Mouse (Mus musculus) testis, postnatal 10 days (tissue): ENCODE results near the gene Gm36028.

Experiments
- DNase-seq: peaks from one replicate; pipeline ENCODE4 v3.0.0; 2021; ENCODE audit warnings: low spot score

The Gm36028 gene

GRCm38 (mm10) chr16:37860213-37860612 is 733 bp downstream of the Gm36028 start:
- DNase-seq = no peak

DNA sequence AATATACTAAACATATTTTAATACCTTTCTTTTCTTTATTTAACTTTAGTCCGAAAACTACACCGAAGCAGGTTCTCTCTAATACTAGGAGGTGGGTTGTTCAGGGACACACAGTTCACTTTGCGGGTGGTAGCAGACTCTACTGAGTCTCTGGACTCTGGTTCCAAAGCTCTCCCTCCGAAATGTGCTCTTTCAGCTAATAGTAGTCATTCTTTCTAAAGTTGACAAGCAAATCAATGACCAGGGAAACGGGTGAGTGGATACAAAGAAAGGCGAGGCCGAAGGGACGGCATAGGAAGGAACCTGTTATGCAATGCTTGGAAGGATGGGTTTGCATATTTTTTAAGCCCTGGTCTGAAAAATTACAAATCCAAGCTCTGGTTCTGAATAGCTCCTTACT is 3.5 kb downstream of the Gm36028 start:
- DNase-seq = no peak

DNA sequence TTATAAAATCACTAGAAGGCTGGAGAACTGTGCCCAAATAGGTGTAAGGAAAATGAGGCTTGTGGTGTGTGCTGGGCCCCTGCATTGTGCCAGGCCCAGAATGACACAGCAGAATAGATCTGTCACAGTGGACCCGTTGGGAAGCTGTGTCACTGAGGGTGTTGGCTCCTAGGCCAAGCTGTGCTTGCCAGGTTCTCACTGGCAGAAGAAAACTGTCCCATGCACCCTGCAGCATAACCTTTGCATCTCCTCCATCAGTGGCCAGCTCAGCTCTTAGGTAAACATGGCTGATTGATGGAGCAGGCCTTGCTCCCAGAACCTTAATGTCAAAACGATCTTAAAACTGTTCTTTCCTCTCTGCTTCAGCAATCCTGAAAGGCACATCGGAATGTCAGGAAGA is 4.6 kb downstream of the Gm36028 start:
- DNase-seq = no peak

DNA sequence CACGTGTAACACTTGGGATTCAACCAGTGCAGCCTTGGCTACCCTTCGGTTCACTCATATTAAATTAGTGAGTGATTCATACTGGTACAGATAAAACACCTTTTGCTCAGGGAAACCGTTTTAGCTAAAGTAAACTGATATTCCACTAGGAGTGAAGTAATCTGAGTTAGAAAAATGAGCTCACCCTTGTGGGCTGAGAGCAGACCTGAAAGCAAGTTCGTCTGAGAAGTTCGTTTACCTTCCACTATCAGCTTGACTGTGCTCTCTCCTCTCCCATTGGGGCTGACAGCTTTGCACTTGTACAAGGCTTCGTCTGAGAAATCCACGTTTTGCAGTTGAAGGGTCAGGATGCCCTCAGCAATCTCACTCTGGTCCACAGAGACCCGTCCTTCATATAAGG is 5.4 kb downstream of the Gm36028 start:
- no peak for DNase-seq

- DNase-seq = no peak
Measured at GRCm38 (mm10) chr16:37854593-37854992, 6.4 kb downstream of the Gm36028 start.

- DNase-seq = no peak
Measured at GRCm38 (mm10) chr16:37854054-37854453, 6.9 kb downstream of the Gm36028 start.

- DNase-seq = no peak
Measured at GRCm38 (mm10) chr16:37853279-37853678, 7.7 kb downstream of the Gm36028 start.

DNA sequence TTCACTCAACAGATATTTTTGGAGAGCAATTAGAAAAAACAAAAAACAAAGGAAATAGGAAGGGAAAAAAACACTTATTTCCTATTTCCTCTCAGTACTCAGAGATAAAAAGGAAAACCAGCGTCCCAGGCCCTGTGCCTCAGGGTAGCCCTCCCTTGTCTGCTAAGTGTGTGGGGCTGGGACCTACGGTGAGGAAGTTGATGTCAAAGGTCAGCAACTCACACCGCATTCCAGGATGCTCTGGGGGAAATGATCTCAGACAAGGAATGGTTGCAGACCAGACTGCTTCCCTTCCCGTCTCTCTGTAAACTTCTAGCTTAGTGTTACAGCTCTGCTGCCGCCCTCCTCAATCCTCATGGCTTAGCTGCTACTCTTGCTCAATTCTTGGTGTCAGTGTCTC is 9.6 kb downstream of the Gm36028 start:
- DNase-seq = no peak

DNA sequence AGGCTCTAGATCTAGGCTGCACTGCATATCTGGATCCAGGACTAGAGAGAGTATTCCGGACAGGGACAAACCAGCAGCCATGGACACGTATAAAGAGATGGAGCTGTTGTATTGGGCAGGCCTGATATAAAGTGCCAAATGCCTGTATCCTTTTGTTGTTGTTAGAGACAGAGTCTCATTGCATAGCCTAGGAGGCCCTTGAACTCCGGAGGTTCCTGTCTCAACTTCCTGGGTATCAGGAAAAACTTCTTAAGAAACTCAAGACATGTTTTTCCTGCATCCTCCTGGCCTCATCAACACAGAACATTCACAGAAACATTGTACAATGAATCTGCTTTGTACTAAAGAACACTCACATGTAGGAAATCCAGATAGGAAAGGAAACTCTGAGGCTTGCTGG is 13.9 kb downstream of the Gm36028 start:
- DNase-seq = no peak

- DNase-seq = no peak
Measured at GRCm38 (mm10) chr16:37845202-37845925, 15.6 kb downstream of the Gm36028 start.

GRCm38 (mm10) chr16:37843740-37844139 is 17.2 kb downstream of the Gm36028 start:
- DNase-seq = no peak

- no peak for DNase-seq
Measured at GRCm38 (mm10) chr16:37842439-37842838, 18.5 kb downstream of the Gm36028 start.

GRCm38 (mm10) chr16:37837571-37837970 is 23.4 kb downstream of the Gm36028 start:
- no peak for DNase-seq

DNA sequence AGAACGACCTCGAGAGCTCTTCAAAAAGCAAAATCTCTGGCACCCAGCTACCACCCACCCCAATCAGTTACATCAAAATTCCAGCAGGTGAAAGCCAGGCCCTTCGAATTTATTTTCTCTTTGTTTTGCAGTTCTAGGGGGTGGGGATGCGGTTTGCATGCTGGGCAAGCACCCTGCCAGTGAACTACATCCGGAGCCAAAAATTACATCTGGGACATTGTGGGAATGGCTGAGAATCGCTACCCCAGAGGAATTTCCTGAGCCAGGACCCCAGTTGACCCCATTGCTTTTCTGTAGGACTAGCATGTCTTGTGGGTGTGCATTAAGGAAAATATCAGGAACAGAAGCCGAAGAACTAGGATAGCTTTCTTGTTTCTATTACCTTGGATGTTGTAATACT is 29.9 kb downstream of the Gm36028 start:
- no peak for DNase-seq

- DNase-seq = no peak
Measured at GRCm38 (mm10) chr16:37826286-37826685, 34.7 kb downstream of the Gm36028 start.

- DNase-seq = no peak
Measured at GRCm38 (mm10) chr16:37824778-37825505, 36.0 kb downstream of the Gm36028 start.

- DNase-seq = no peak
Measured at GRCm38 (mm10) chr16:37823949-37824348, 37.0 kb downstream of the Gm36028 start.

DNA sequence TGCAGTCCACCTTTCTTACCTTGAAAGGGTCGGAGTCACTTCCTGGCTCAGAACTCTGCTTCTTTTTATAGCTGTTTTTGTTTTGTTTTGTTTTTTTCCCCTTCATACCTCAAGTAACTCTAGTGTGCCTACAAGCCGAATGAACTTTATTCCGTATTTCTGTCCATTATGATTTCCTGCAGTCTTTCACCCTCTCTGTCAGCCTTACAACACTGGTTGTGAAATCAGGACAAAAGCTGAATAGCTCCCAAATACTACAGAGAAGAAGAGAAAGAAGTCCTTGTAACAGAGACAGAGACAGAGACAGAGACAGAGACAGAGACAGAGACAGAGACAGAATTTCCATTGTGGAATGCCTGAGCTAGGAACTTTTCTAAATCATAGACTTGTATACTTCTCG is 43.0 kb downstream of the Gm36028 start:
- no peak for DNase-seq

DNA sequence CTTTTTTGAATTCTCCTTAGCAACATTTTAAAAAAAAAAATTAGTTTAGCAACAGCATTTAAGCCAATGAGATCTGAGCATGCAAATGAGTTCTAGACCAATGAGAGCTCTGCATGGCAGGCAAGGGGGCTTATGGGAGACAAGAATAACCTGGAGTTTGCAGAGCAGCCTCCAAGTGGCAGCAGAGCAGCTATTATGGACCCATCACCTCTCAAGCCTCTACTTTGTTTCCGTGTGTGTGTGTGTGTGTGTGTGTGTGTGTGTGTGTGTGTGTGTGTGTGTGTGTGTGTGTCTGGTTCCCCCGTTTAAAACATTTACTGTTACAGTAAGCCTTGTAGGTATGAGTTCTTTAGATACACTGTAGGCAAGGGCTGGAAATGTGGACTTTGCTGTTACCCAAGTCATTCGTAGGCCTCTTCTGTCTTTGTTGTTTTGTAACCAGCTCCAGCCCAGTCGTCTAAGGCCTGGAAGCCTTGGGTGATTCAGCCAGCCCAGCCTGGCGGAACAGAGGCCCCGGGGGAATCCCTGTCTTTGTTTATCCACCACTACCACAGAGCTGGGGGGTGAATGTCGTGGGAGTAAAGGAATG is 46.5 kb downstream of the Gm36028 start:
- peak; percentile 82 for DNase-seq

GRCm38 (mm10) chr16:37813691-37814382 is 47.1 kb downstream of the Gm36028 start:
- no peak for DNase-seq

DNA sequence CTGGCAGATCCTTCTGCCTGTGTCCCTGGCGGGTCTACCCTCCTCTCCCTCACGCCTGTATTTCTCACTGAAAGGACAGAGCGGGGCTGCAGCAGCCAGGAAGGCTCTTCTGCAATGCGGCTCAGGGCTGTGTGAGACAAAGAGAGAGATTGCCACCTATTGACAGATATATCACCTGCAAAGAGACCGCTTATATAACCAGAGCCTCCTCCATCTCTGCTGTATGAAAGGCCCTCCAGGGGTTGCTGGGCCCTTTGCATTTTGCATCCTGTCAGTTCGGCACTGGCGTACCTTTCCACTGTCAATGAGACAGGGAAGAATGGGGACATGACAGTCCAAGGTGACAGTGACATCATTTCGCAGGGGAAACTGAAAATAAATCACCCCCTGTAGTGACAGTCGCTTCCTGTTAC is 48.5 kb downstream of the Gm36028 start:
- no peak for DNase-seq

DNA sequence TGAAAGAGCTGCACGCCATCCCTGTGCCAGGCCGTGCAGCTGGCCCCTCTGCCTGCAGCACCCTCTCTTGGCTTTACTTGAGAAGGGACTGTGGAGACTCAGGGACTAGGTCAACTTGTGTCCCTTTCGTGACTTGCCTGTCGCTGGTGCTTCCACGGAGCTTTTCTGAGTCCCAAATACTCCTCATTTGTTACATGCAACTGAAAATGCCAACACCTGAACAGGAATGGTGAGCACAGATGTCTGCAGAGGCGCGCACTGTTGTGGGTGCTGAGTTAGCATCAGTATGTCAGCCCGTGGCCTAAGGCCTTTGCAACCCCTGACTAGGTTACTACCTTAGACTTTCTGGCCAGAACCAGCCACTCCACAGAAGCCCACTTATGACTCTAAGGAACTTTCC is 49.1 kb downstream of the Gm36028 start:
- DNase-seq = no peak

DNA sequence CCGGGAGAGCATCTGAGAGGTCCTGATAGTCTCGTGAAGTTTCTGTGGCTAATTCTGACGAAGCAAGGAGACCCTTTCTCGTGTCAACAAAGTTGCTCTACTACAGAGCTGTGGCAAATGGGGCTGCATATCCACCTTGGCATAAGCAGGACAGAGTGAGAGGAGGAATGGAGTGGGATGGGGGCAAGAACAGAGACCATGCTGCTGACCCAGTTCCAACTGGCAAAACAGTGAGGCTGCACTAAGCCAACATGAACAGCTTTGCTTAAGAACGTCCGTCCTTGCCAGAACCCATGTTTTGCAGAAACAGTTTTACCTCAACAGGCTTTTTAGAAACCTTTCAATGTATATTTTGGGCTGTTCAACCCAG is 51.3 kb downstream of the Gm36028 start:
- DNase-seq = no peak
